Mouse (Mus musculus): ENCODE measurements around the gene Herc2. TPM values are rescaled to one million over a fixed set of nuclear protein-coding genes. Genes with fewer than 3 reads are reported as not detected.

Herc2 gene
- polyA plus RNA-seq, 1 experiment from 2014 or later = 22.3 TPM

- Histone ChIP-seq H3K4me2 (ENCODE audit: low read depth, low read length) (no peak overlapping the region), H3K27ac (ENCODE audit: low read length) (no peak overlapping the region), H3K4me3 (ENCODE audit: low read length) (no peak overlapping the region), H3K9me3 (ENCODE audit: control insufficient read depth, low read length) (no peaks in the 10 kb centered on the region), H3K27me3 (ENCODE audit: control insufficient read depth, insufficient read depth, low read depth, low read length) (no peaks in the 10 kb centered on the region), H3K4me1 (replicated peaks; ENCODE audit: control insufficient read depth, insufficient read depth, low read length) (no peaks in the 10 kb centered on the region), H3K9ac (ENCODE audit: low read length) (no peak overlapping the region), H3K36me3 (ENCODE audit: control insufficient read depth, insufficient read depth, low read length) (peaks cover 33% of the 10 kb centered on the region)
- ATAC-seq (ENCODE audit: low read depth) = no peak
- 87% methylated on average over 16 of the region's 16 CpGs for WGBS
Observed at GRCm38 (mm10) chr7:56151885-56152676, 102.1 kb downstream of the Herc2 start.

DNA sequence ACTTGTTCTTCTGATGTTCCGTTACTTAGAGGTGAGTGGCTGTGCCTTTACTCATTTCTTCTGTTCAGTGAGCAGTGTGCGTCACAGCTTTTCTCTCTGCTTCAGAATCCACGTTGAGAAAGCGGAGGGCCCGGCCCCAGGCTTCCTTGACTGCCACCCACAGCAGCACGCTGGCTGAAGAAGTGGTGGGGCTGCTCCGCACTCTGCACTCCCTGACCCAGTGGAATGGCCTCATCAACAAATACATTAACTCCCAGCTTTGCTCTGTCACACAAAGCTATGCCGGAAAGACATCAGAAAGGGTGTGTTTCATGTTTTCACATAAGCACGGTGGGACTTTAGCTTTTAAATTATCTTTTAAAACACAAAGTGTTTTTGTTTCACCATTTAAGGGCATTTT is 103.2 kb downstream of the Herc2 start:
- no peak for ATAC-seq (ENCODE audit: low read depth)
- no peak overlapping the region for H3K4me2 ChIP-seq (ENCODE audit: low read depth, low read length)
- no peak overlapping the region for H3K4me3 ChIP-seq (ENCODE audit: low read length)
- no peaks in the 10 kb centered on the region for H3K27me3 ChIP-seq (ENCODE audit: control insufficient read depth, insufficient read depth, low read depth, low read length)
- no peak overlapping the region for H3K9ac ChIP-seq (ENCODE audit: low read length)
- H3K27ac ChIP-seq (ENCODE audit: low read length) = no peak overlapping the region
- H3K36me3 ChIP-seq (ENCODE audit: control insufficient read depth, insufficient read depth, low read length) = peaks cover 40% of the 10 kb centered on the region
- H3K9me3 ChIP-seq (ENCODE audit: control insufficient read depth, low read length) = no peaks in the 10 kb centered on the region
- WGBS = 80% methylated on average over 9 of the region's 9 CpGs
- H3K4me1 ChIP-seq (replicated peaks; ENCODE audit: control insufficient read depth, insufficient read depth, low read length) = no peaks in the 10 kb centered on the region

- H3K4me1 ChIP-seq (replicated peaks; ENCODE audit: control insufficient read depth, insufficient read depth, low read length) = no peaks in the 10 kb centered on the region
- no peaks in the 10 kb centered on the region for H3K9me3 ChIP-seq (ENCODE audit: control insufficient read depth, low read length)
- H3K4me2 ChIP-seq (ENCODE audit: low read depth, low read length) = no peak overlapping the region
- ATAC-seq (ENCODE audit: low read depth) = no peak
- H3K4me3 ChIP-seq (ENCODE audit: low read length) = no peak overlapping the region
- peaks cover 39% of the 10 kb centered on the region for H3K36me3 ChIP-seq (ENCODE audit: control insufficient read depth, insufficient read depth, low read length)
- no peaks in the 10 kb centered on the region for H3K27me3 ChIP-seq (ENCODE audit: control insufficient read depth, insufficient read depth, low read depth, low read length)
- WGBS = 84% methylated on average over 12 of the region's 12 CpGs
- no peak overlapping the region for H3K9ac ChIP-seq (ENCODE audit: low read length)
- no peak overlapping the region for H3K27ac ChIP-seq (ENCODE audit: low read length)
Observed at GRCm38 (mm10) chr7:56153625-56154024, 103.6 kb downstream of the Herc2 start.

- Histone ChIP-seq H3K27me3 (ENCODE audit: control insufficient read depth, insufficient read depth, low read depth, low read length) (no peaks in the 10 kb centered on the region), H3K27ac (ENCODE audit: low read length) (no peak overlapping the region), H3K4me1 (replicated peaks; ENCODE audit: control insufficient read depth, insufficient read depth, low read length) (no peaks in the 10 kb centered on the region), H3K9ac (ENCODE audit: low read length) (no peak overlapping the region), H3K9me3 (ENCODE audit: control insufficient read depth, low read length) (no peaks in the 10 kb centered on the region), H3K4me3 (ENCODE audit: low read length) (no peak overlapping the region), H3K36me3 (ENCODE audit: control insufficient read depth, insufficient read depth, low read length) (peaks cover 17% of the 10 kb centered on the region; the same call in 1 of the 2 replicates), H3K4me2 (ENCODE audit: low read depth, low read length) (no peak overlapping the region)
- WGBS = 87% methylated on average over 4 of the region's 4 CpGs
- no peak for ATAC-seq (ENCODE audit: low read depth)
Observed at GRCm38 (mm10) chr7:56163316-56163715, 113.3 kb downstream of the Herc2 start.

- Histone ChIP-seq H3K27ac (ENCODE audit: low read length) (no peak overlapping the region), H3K9ac (ENCODE audit: low read length) (no peak overlapping the region), H3K4me3 (ENCODE audit: low read length) (no peak overlapping the region), H3K36me3 (ENCODE audit: control insufficient read depth, insufficient read depth, low read length) (peaks cover 9% of the 10 kb centered on the region; the same call in 1 of the 2 replicates), H3K4me2 (ENCODE audit: low read depth, low read length) (no peak overlapping the region), H3K9me3 (ENCODE audit: control insufficient read depth, low read length) (no peaks in the 10 kb centered on the region), H3K27me3 (ENCODE audit: control insufficient read depth, insufficient read depth, low read depth, low read length) (no peaks in the 10 kb centered on the region), H3K4me1 (replicated peaks; ENCODE audit: control insufficient read depth, insufficient read depth, low read length) (no peaks in the 10 kb centered on the region)
- 69% methylated on average over 7 of the region's 7 CpGs for WGBS
- no peak for ATAC-seq (ENCODE audit: low read depth)
Observed at GRCm38 (mm10) chr7:56168713-56169112, 118.7 kb downstream of the Herc2 start.

DNA sequence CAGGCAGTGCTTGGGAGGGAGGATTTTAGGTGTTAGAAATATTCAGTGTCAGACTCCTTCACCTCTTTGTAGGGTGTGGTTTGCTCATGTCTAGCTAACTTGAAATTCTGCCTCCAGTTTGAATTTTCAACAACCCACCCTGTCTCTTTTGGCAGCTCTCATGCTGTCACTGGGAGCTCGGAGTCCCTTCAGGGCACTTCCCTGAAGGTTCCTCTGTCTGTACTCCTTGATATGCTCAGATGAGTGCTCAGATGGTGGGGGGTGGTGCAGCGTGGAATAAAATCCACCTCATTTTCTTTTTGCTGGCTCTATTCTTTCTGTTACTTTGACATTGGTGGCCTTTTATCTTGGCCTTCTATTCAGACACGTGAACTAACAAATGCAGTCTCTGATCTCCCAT is 127.4 kb downstream of the Herc2 start:
- Histone ChIP-seq H3K4me2 (ENCODE audit: low read depth, low read length) (no peak overlapping the region), H3K4me3 (ENCODE audit: low read length) (no peak overlapping the region), H3K9me3 (ENCODE audit: control insufficient read depth, low read length) (no peaks in the 10 kb centered on the region), H3K4me1 (replicated peaks; ENCODE audit: control insufficient read depth, insufficient read depth, low read length) (no peaks in the 10 kb centered on the region), H3K27me3 (ENCODE audit: control insufficient read depth, insufficient read depth, low read depth, low read length) (no peaks in the 10 kb centered on the region), H3K9ac (ENCODE audit: low read length) (no peak overlapping the region), H3K27ac (ENCODE audit: low read length) (no peak overlapping the region), H3K36me3 (ENCODE audit: control insufficient read depth, insufficient read depth, low read length) (peaks cover 11% of the 10 kb centered on the region; the same call in 1 of the 2 replicates)
- no peak for ATAC-seq (ENCODE audit: low read depth)
- WGBS = 76% methylated on average over 3 of the region's 3 CpGs

GRCm38 (mm10) chr7:56191041-56191440 is 141.0 kb downstream of the Herc2 start:
- Histone ChIP-seq H3K9ac (ENCODE audit: low read length) (no peak overlapping the region), H3K4me1 (replicated peaks; ENCODE audit: control insufficient read depth, insufficient read depth, low read length) (no peaks in the 10 kb centered on the region), H3K36me3 (ENCODE audit: control insufficient read depth, insufficient read depth, low read length) (peaks cover 20% of the 10 kb centered on the region), H3K9me3 (ENCODE audit: control insufficient read depth, low read length) (no peaks in the 10 kb centered on the region), H3K4me3 (ENCODE audit: low read length) (no peak overlapping the region), H3K27me3 (ENCODE audit: control insufficient read depth, insufficient read depth, low read depth, low read length) (no peaks in the 10 kb centered on the region), H3K27ac (ENCODE audit: low read length) (no peak overlapping the region), H3K4me2 (ENCODE audit: low read depth, low read length) (no peak overlapping the region)
- no peak for ATAC-seq (ENCODE audit: low read depth)
- 92% methylated on average over 6 of the region's 6 CpGs for WGBS

DNA sequence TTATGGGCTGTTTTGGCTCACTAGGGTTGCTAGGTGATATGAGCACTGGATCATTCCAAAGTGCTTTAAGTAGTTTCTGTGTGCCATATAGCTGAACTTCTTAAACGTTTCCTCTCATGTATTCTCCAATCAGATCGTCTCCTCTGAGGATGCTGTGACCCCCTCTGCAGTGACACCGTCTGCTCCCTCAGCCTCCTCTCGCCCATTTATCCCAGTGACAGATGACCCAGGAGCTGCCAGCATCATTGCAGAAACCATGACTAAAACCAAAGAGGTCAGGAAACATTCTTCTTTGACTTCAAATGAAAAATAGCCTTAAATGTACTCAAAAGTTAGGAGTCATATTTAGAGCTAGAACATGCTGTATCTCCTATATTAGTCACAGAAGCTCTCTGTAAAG is 141.7 kb downstream of the Herc2 start:
- 58% methylated on average over 4 of the region's 4 CpGs for WGBS
- H3K36me3 ChIP-seq (ENCODE audit: control insufficient read depth, insufficient read depth, low read length) = peaks cover 21% of the 10 kb centered on the region

GRCm38 (mm10) chr7:56201483-56202218 is 151.7 kb downstream of the Herc2 start:
- ATAC-seq (ENCODE audit: low read depth) = no peak

More for the DNA sequence above, 141.7 kb downstream of the Herc2 start:
- Histone ChIP-seq H3K4me3 (ENCODE audit: low read length) (no peak overlapping the region), H3K9ac (ENCODE audit: low read length) (no peak overlapping the region), H3K27me3 (ENCODE audit: control insufficient read depth, insufficient read depth, low read depth, low read length) (no peaks in the 10 kb centered on the region), H3K4me1 (replicated peaks; ENCODE audit: control insufficient read depth, insufficient read depth, low read length) (no peaks in the 10 kb centered on the region), H3K27ac (ENCODE audit: low read length) (no peak overlapping the region), H3K9me3 (ENCODE audit: control insufficient read depth, low read length) (no peaks in the 10 kb centered on the region), H3K4me2 (ENCODE audit: low read depth, low read length) (no peak overlapping the region)
- no peak for ATAC-seq (ENCODE audit: low read depth)

More at GRCm38 (mm10) chr7:56201483-56202218, 151.7 kb downstream of the Herc2 start:
- H3K4me3 ChIP-seq (ENCODE audit: low read length) = no peak overlapping the region
- no peak overlapping the region for H3K27ac ChIP-seq (ENCODE audit: low read length)
- WGBS = 86% methylated on average over 10 of the region's 10 CpGs
- H3K9me3 ChIP-seq (ENCODE audit: control insufficient read depth, low read length) = no peaks in the 10 kb centered on the region
- H3K36me3 ChIP-seq (ENCODE audit: control insufficient read depth, insufficient read depth, low read length) = peaks cover 41% of the 10 kb centered on the region
- H3K9ac ChIP-seq (ENCODE audit: low read length) = no peak overlapping the region
- H3K4me2 ChIP-seq (ENCODE audit: low read depth, low read length) = no peak overlapping the region
- H3K27me3 ChIP-seq (ENCODE audit: control insufficient read depth, insufficient read depth, low read depth, low read length) = no peaks in the 10 kb centered on the region
- H3K4me1 ChIP-seq (replicated peaks; ENCODE audit: control insufficient read depth, insufficient read depth, low read length) = no peaks in the 10 kb centered on the region
